Mouse (Mus musculus) neural tube, embryonic 11.5 days (tissue): ENCODE results near the gene Dlgap1. TPM values are rescaled to one million over a fixed set of nuclear protein-coding genes. Genes with fewer than 3 reads are reported as not detected.

Source experiments
- ATAC-seq: fragments of 200-750 bp; cut with Nextera tagmentation; 2 replicates; pipeline ENCODE4 v1.8.0; 2017; ENCODE audit warnings: moderate number of reproducible peaks, mild to moderate bottlenecking, moderate TSS enrichment, moderate library complexity; ENCODE audit not compliant: insufficient read depth, low FRiP score, low TSS enrichment
- DNase-seq: peaks from one replicate; pipeline ENCODE4 v3.0.0-alpha.2; 2015; ENCODE audit warnings: low spot score
- H3K27ac ChIP-seq: fragments of 300-500 bp; sonication (generic); 2 replicates; pipeline ENCODE4 v1.5.1; 2014; ENCODE audit warnings: low read depth, mild to moderate bottlenecking, low read length
- H3K27me3 ChIP-seq: fragments of 300-500 bp; sonication (generic); 2 replicates; pipeline ENCODE4 v1.6.1; 2014; ENCODE audit warnings: mild to moderate bottlenecking, low read length, mixed read lengths; ENCODE audit not compliant: control insufficient read depth, insufficient read depth
- H3K36me3 ChIP-seq: fragments of 300-500 bp; sonication (generic); 2 replicates; pipeline ENCODE4 v1.6.1; 2014; ENCODE audit warnings: mild to moderate bottlenecking, low read length, moderate library complexity, mixed read lengths; ENCODE audit not compliant: control insufficient read depth, insufficient read depth
- H3K4me1 ChIP-seq: fragments of 300-500 bp; sonication (generic); 2 replicates; pipeline ENCODE4 v1.6.1; 2014; ENCODE audit warnings: low read length, mixed read lengths; ENCODE audit not compliant: control insufficient read depth, insufficient read depth
- H3K4me2 ChIP-seq: fragments of 300-500 bp; sonication (generic); 2 replicates; pipeline ENCODE4 v1.6.1; 2014; ENCODE audit warnings: low read depth, mild to moderate bottlenecking, moderate library complexity
- H3K4me3 ChIP-seq: fragments of 300-500 bp; sonication (generic); 2 replicates; pipeline ENCODE4 v1.5.1; 2014; ENCODE audit warnings: low read depth, low read length
- H3K9ac ChIP-seq: fragments of 300-500 bp; sonication (generic); 2 replicates; pipeline ENCODE4 v1.6.1; 2014; ENCODE audit warnings: mild to moderate bottlenecking, low read length
- H3K9me3 ChIP-seq: fragments of 300-500 bp; sonication (generic); 2 replicates; pipeline ENCODE4 v1.6.1; 2016; ENCODE audit warnings: low read length; ENCODE audit not compliant: control insufficient read depth
- WGBS: fragments of 180-500 bp; shearing (Covaris S2); extraction: QIAGEN DNeasy Blood & Tissue Kit; methylation state at CpG from one replicate; pipeline ENCODE4 v1.1.7; 2014; 5-methylcytosine and 5-hydroxymethylcytosine counted together
- polyA plus RNA-seq: library from polyadenylated mRNA; unstranded; fragments of >200 nt; fragmentation: Nextera tagmentation; extraction: Ambion mirVana; gene quantifications from 2 replicates; pipeline ENCODE4 v1.2.1, GENCODE M21; 2014

The Dlgap1 gene
- polyA plus RNA-seq, 1 experiment from 2014 or later, result 5.9 TPM

DNA sequence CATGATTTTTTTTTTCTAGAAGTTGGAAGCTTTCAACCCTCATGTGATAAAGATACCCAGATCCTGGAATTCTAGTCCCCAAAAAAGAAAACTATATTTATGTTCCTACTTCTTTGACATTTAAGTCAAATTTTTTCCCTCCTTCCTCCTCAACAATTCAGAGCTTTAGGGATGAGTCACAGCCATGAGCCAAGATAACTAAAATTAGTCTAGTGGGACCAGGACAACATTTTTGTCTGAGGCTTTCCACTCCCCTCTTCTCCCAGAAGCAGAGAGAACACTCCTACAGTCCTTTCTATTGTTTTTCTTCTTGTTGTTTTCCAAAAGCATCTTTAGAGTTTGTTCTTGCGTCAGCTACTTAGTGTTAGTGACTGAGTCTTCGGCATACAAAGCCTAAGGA is 627.5 kb downstream of the Dlgap1 start:
- no peaks in the 10 kb centered on the region for H3K36me3 ChIP-seq
- DNase-seq (no peak), ATAC-seq (no peak)
- H3K9ac ChIP-seq, result no peak overlapping the region
- no peaks in the 10 kb centered on the region for H3K9me3 ChIP-seq
- 96% methylated on average over 2 of the region's 2 CpGs for WGBS
- no peak overlapping the region for H3K27ac ChIP-seq
- H3K4me3 ChIP-seq, result no peak overlapping the region
- H3K27me3 ChIP-seq, result no peaks in the 10 kb centered on the region
- H3K4me1 ChIP-seq, result no peaks in the 10 kb centered on the region
- H3K4me2 ChIP-seq, result no peak overlapping the region

DNA sequence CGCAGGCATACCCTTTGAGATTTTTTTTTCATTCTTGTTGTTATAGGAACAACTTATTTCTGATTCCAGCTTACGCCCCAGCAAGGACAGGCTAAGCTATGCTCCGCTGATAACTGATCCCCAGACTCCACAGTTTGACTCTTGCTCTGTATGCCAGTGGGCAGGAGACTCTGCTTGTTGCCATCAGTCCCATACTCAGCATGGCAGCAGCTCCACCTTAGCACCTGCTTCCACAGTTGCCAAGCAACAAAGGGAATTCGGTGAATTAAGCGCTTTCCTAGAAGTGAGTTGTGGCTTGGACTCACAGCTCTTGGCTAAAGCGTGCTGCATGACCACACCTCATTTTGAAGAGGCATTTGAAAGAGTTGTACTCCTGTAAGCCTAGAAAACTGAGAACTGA is 631.6 kb downstream of the Dlgap1 start:
- Histone ChIP-seq H3K36me3 (no peaks in the 10 kb centered on the region), H3K27ac (no peak overlapping the region), H3K4me2 (no peak overlapping the region), H3K4me3 (no peak overlapping the region), H3K4me1 (no peaks in the 10 kb centered on the region), H3K27me3 (no peaks in the 10 kb centered on the region), H3K9me3 (no peaks in the 10 kb centered on the region), H3K9ac (no peak overlapping the region)
- ATAC-seq, result no peak
- WGBS, result 86% methylated on average over 6 of the region's 6 CpGs
- DNase-seq, result no peak

DNA sequence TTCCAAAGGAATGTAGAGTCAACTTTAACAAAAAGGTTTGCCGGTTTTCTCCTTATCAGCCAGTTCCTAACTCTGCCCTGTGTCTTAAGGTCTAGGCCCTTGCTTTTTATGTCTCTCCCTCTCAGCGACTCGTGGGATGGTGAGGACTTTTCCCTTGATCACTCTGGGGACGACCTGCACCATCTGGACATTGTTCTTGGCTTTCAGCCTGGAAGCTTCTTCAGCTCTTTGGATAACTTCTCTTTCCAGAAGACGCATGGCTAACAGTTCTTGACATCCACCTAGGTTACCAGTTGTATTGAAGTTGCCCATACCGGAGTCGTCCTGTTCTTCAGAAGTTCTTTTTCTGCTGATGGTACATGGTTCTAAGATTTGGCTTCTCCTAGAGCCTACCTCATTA is 633.2 kb downstream of the Dlgap1 start:
- Histone ChIP-seq H3K9me3 (no peaks in the 10 kb centered on the region), H3K27me3 (no peaks in the 10 kb centered on the region), H3K36me3 (no peaks in the 10 kb centered on the region), H3K27ac (no peak overlapping the region), H3K9ac (no peak overlapping the region), H3K4me2 (no peak overlapping the region), H3K4me1 (no peaks in the 10 kb centered on the region), H3K4me3 (no peak overlapping the region)
- 83% methylated on average over 7 of the region's 7 CpGs for WGBS
- DNase-seq, result no peak
- no peak for ATAC-seq

DNA sequence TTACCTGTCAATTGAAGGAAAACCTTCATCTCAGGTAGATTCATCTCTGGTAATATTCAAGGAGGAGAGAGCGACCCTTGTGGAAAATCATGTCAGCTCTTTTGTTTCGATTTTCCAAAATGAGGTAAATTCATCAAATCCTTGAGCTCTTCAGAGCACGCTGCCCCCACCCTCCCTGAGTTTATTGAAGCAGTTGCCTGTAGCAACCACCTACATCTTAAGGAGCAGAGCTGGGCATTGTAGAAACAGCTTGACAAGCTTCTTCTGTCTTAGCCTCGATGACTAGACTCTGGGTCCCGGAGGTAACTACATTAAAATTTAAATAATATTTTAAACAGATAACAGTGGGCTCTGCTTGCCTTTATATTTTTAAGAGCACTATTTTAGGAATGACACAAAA is 636.8 kb downstream of the Dlgap1 start:
- 84% methylated on average over 5 of the region's 5 CpGs for WGBS
- Histone ChIP-seq H3K9ac (no peak overlapping the region), H3K27ac (no peak overlapping the region), H3K4me2 (no peak overlapping the region), H3K27me3 (no peaks in the 10 kb centered on the region), H3K9me3 (no peaks in the 10 kb centered on the region), H3K36me3 (no peaks in the 10 kb centered on the region), H3K4me1 (no peaks in the 10 kb centered on the region), H3K4me3 (no peak overlapping the region)
- ATAC-seq (no peak), DNase-seq (no peak)

DNA sequence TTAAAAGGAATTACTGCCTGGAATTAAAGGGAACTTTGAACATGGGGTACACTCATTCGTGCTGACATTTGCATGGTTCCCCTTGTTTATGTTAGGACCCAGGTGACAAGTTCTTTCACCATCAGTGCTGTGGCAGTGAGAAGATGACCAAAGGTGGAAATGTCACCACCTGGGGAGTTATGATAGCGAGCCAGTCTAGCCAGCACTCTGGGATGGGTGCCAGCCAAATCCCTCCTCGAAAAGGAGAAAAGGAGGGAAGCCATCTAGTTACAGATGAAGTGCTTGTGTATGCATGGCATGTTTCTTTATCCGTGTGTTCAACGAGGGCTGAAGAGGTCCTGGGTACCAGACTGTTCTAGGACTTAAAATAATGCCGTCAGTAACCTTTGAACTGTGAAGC is 643.3 kb downstream of the Dlgap1 start:
- Histone ChIP-seq H3K9ac (no peak overlapping the region), H3K27ac (no peak overlapping the region), H3K4me1 (no peaks in the 10 kb centered on the region), H3K27me3 (no peaks in the 10 kb centered on the region), H3K36me3 (no peaks in the 10 kb centered on the region), H3K4me2 (no peak overlapping the region), H3K9me3 (no peaks in the 10 kb centered on the region), H3K4me3 (no peak overlapping the region)
- WGBS, result 86% methylated on average over 6 of the region's 6 CpGs
- ATAC-seq (no peak), DNase-seq (no peak)

DNA sequence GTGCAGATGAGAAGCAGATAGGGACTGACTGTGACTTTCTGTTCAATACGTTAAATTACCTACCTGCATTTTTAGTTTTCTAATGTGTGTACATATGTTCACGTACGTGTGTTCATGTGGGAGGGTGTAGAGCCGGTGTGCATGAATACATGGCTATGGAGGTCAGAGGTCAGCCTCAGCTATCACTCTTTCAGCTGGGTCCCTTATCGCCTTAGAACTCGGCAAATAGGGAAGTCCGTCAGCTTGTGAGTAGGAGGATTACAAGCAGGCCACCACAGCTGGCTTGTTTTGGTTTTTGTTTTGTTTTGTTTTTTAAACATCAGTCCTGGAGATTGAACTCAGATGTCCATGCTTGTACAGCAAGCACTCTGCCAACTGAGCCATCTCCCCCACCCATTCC is 645.0 kb downstream of the Dlgap1 start:
- H3K36me3 ChIP-seq, result no peaks in the 10 kb centered on the region
- H3K27me3 ChIP-seq, result no peaks in the 10 kb centered on the region
- DNase-seq (no peak), ATAC-seq (no peak)
- no peak overlapping the region for H3K4me3 ChIP-seq
- H3K9ac ChIP-seq, result no peak overlapping the region
- H3K4me1 ChIP-seq, result no peaks in the 10 kb centered on the region
- H3K4me2 ChIP-seq, result no peak overlapping the region
- no peak overlapping the region for H3K27ac ChIP-seq
- 93% methylated on average over 7 of the region's 7 CpGs for WGBS
- H3K9me3 ChIP-seq, result no peaks in the 10 kb centered on the region

DNA sequence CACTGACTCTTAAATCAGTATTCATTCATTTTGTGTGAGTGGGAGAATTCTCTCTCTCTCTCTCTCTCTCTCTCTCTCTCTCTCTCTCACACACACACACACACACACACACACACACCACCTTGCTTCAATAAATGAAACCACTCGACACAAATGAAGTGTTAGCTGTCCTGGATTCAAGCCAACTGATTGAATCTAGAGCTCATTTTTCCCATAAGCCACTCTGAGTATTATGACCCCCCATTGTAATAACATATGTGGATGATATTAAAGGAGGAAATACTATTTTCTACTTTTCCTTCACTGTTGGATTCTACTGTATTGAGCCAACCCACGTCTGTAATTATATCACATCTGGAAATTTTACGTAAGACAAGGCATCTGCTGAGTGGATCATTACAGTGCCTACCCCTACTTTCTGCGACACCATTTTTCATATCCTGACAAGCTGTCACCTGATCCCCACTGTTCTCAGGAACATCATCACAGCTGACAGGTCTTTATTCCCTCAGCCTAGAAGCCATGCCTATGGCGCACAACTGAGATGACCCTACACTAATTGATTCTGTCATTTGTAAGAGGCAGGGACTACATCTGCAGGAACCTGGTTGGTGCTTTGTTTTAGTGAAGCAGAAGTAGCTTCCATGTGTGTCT is 645.7 kb downstream of the Dlgap1 start:
- 80% methylated on average over 5 of the region's 5 CpGs for WGBS
- no peak overlapping the region for H3K9ac ChIP-seq
- ATAC-seq, result no peak
- no peak for DNase-seq
- no peaks in the 10 kb centered on the region for H3K4me1 ChIP-seq
- H3K4me2 ChIP-seq, result no peak overlapping the region
- H3K27me3 ChIP-seq, result no peaks in the 10 kb centered on the region
- H3K9me3 ChIP-seq, result no peaks in the 10 kb centered on the region
- H3K27ac ChIP-seq, result no peak overlapping the region
- H3K36me3 ChIP-seq, result no peaks in the 10 kb centered on the region
- no peak overlapping the region for H3K4me3 ChIP-seq

DNA sequence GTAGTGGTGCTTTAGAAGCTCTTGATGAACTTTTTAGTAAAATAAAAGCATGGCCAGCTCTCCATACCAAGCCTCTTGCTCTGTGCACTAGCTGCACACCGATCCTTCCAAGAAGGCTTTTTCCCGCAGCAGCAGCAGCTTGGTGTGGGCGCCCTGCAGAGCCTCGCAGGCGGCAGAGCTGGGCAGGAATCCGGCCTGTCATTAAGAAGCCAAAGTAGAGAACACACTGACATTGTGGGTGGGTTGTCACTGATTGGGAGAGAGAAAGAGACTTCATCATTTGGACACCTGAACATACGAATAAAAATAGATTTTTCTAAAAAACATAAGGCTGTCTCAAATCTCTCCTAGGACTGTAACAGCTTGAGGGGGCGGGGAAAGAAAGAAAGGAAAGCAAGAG is 653.6 kb downstream of the Dlgap1 start:
- H3K4me2 ChIP-seq, result no peak overlapping the region
- ATAC-seq (no peak), DNase-seq (no peak)
- no peaks in the 10 kb centered on the region for H3K4me1 ChIP-seq
- no peak overlapping the region for H3K9ac ChIP-seq
- H3K4me3 ChIP-seq, result no peak overlapping the region
- no peak overlapping the region for H3K27ac ChIP-seq
- no peaks in the 10 kb centered on the region for H3K36me3 ChIP-seq
- H3K9me3 ChIP-seq, result no peaks in the 10 kb centered on the region
- 77% methylated on average over 8 of the region's 8 CpGs for WGBS
- no peaks in the 10 kb centered on the region for H3K27me3 ChIP-seq

DNA sequence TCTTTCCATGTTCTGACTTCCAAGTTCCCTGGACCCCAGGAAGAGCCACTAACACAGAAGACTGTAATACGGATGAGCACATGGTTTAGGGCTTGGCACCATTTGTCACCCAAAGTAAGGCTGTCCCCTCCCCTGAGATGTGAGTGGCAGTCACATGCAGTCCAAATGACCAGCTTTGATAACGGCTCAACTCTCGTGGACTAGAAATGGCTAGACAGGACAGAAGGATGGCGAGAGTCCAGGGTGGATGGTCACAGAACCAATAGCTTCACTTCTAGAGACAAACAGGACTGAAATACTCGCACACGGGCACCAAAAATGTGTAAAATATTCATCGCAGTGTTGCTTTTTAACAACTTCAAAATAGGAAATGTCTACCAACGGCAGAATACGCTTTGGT is 657.5 kb downstream of the Dlgap1 start:
- no peak overlapping the region for H3K27ac ChIP-seq
- no peak overlapping the region for H3K4me3 ChIP-seq
- no peak for DNase-seq
- H3K4me1 ChIP-seq, result no peaks in the 10 kb centered on the region
- no peaks in the 10 kb centered on the region for H3K27me3 ChIP-seq
- H3K4me2 ChIP-seq, result no peak overlapping the region
- H3K9me3 ChIP-seq, result no peaks in the 10 kb centered on the region
- H3K9ac ChIP-seq, result no peak overlapping the region
- WGBS, result 89% methylated on average over 9 of the region's 9 CpGs
- ATAC-seq, result no peak
- H3K36me3 ChIP-seq, result no peaks in the 10 kb centered on the region
